Mouse (Mus musculus) mouse trophoblast stem cell (cell line): ENCODE measurements around the gene Atp6v1g2.

Source experiments
- in situ Hi-C, 2 experiments: fragments of 300-500 bp; cut with MseI, MboI; formaldehyde crosslinking; loops; 2 replicates in 1 of 2; 3 replicates in 1 of 2; pipeline ENCODE4 v1.15.1; 2025

The Atp6v1g2 gene

DNA sequence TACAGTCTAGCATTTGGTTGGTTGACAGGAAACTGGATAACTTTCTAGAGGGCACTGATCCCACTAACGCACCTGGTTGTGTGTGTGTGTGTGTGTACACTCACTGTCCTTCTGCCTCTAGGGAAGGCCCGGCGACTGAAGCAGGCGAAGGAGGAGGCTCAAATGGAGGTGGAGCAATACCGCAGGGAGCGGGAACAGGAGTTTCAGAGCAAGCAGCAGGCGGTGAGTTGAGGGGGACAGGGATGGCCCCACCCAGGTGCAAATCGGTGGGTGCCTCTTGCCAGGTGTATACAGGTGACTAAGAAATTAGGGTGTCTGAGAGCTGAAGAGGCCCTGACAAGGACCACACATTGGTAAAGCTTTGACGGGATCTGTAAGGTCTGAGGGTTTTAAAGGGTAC, 3.5 kb downstream of the Atp6v1g2 start:
- in situ Hi-C loops, result no loop called here

DNA sequence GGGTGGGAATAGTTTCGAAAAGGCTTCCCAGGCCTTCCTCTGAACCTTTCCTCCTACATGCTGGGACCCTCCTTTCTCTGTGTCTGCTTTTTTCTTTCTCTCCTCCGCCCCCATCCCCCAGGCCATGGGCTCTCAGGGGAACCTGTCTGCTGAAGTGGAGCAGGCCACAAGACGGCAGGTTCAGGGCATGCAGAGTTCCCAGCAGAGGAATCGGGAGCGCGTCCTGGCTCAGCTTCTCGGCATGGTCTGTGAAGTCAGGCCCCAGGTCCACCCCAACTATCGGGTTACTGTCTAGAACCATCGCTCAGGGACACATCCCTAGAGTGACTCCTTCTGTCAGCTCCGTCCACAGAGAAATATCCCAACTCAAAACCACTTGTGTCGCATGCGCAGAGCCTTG, 4.0 kb downstream of the Atp6v1g2 start:
- in situ Hi-C loops, result no loop called here

DNA sequence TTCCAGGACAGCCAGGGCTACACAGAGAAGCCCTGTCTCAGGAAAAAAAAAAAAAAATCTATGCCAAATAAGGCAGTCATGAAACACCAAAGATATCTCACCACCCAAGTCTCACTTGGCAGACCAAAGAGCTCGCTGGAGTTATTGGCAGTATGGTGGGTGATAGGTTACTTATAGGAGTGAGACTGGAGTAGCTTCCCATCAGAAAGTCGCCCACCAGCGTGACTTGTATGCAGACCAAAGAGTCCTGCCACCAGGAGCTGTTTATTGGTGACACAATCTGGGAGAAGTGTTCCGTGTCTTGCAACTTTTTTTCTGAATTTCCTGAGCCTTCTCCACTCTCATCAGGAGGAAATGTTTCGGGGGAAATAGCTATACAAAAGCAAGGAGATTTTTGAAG, 6.2 kb downstream of the Atp6v1g2 start:
- in situ Hi-C loops, result no loop called here

DNA sequence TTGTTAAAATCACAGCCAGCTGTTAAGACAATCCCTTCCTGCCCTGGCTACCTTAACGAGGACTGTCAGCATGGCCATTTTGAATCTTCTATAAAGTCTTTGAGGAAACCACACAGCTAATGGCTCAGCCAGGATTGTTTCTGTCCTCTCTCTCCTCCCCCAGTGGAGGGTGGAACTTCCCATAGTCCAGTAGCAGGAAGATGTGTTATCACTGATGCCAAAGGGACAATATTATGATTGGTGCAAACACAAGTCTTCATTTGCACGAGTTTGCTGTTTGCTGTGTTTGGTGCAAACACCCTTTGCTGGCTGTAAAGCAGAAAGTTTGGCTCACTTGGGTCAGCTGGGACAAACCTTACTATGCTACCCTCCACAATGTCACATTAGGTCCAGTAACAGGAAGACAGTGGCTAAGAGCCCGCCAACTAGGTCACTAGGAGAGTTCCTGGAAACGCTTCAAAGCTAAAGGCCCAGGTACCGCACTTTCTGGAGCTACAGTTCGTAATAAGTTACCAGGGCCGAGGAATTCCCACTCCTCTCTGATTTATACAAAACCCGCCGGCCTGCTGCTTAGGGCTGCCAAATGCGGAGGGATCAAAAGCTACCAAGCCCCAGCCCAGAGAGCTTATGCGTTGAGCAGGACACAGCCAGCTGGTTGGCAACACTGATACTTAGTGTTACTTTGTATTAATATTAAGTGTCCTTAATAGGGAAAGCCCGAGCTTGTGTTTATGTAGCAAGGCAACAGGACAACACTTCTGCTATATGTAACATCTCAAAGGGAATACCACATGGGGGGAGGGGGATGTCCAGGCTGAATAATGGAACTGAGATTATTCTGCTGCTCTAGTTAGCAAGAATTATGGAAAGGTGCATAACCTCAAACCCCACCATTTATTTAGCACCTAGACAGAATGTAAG, 7.2 kb downstream of the Atp6v1g2 start:
- in situ Hi-C loops, result no loop called here

DNA sequence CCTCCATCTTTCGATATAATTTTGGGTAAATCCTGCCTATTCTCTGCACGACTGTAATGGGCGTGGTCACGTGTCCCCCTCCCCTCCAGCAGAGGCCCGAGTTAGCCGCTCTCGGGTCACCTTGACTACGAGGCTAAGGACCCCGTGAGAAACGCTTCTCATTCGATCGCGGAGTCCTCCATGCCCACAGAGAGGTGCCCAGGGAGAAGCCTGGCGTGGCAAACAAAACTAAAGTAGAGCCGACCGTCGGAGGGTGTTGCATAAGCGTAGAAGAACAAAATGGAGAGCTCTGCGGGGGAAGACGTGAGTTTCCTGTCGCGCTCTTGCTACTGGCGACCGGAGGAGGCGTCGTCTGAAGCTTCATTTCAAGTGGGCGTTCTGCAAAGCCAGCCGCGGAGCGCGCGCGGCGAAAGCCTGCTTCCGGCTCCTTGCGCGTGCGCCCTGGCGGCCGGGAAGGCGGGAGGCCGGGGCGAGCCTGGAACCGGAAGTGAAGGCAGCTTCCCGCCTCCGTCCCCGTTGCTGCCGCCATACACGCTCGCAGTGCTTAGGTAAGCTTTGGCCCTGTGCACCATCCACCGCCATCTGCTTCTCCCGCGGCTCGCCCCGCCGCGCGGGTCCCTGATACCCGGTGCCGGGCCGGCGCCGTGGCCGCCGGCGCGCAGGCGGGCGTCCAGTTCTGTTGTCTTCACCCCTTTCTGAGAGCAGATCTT, 8.0 kb downstream of the Atp6v1g2 start, which contains the start of gene Ddx39b:
Gene Ddx39b (plus strand): TSS at position 442 of the 710 bp plus-strand sequence.
- in situ Hi-C loops, result no loop called here

DNA sequence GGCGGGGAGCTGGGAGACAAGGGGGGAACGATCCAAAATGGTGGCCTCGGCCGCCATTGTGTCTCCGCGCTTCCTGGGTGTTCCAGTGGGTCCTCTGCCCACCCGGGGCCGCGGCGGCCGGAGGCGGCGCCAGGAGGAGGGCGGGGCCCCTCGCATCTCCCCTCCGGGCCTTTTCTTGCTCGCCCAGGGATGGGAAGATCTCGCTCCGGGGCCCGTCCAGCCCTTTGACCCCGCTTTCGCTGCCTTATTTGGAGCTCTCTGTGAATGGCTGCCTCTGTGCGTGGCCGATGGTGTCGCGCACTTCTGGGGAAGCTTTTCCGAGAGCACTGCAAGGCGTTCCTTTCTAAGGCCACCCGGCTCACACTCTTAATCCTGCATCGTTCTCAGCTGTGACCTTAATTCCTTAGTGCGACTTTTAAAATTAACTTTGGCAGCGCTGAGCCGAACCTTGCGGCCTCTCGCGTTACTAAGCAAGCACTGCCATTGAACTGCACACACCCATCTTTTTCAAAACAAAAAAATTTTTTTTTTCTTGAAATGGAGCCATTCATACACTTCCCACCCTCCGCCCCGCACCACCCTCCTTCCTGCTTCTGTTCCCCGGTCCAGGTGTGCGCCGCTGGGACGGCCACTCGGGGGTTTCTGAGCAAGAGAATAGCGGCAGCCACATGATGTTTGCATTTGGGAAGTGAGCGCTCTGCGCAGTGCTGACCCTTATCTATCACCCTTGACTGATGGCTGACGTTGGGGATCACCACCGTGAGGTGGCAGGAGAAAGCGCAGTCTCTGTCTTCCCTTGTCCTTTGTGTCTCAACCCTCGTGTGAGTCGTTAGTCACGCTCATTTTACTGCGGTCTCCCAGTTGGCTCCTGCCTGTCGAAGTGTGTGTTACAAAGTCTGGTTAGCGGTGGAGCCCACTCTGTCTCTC, 8.8 kb downstream of the Atp6v1g2 start:
- in situ Hi-C loops, result no loop called here

DNA sequence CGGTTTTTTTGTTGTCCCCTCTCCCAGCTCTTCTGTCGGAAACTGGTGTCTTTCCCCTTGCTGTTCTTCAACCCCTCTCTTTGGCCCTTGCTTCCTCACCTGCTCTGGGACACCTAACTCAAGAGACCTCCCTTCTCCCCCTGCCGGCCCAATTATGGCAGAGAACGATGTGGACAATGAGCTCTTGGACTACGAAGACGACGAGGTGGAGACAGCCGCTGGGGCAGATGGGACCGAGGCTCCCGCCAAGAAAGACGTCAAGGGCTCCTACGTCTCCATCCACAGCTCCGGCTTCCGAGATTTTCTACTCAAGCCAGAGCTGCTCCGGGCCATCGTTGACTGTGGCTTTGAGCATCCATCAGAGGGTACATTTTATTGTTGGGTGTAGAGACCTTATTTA, 9.6 kb downstream of the Atp6v1g2 start:
- in situ Hi-C loops, result no loop called here

DNA sequence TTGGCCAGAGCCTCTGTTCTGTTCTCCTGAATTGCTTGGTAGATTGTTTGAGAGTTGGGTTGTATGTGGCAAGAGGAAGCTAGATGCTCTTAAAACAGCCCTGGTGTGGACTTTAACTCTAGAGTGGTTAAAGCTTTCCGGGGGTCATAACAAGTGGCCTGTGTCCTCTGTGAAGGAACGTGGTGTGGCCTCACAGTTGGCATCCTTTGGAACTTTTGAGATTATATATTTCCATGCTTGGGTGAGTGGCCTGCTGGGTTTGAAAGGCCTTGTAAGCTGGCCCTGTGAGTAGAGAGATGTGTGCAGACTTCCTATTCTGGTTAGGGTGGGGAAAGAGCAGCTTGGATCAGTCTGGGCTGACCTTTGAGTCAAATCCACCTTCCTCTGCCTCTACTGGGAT, 11.5 kb downstream of the Atp6v1g2 start:
- in situ Hi-C loops, result no loop called here

DNA sequence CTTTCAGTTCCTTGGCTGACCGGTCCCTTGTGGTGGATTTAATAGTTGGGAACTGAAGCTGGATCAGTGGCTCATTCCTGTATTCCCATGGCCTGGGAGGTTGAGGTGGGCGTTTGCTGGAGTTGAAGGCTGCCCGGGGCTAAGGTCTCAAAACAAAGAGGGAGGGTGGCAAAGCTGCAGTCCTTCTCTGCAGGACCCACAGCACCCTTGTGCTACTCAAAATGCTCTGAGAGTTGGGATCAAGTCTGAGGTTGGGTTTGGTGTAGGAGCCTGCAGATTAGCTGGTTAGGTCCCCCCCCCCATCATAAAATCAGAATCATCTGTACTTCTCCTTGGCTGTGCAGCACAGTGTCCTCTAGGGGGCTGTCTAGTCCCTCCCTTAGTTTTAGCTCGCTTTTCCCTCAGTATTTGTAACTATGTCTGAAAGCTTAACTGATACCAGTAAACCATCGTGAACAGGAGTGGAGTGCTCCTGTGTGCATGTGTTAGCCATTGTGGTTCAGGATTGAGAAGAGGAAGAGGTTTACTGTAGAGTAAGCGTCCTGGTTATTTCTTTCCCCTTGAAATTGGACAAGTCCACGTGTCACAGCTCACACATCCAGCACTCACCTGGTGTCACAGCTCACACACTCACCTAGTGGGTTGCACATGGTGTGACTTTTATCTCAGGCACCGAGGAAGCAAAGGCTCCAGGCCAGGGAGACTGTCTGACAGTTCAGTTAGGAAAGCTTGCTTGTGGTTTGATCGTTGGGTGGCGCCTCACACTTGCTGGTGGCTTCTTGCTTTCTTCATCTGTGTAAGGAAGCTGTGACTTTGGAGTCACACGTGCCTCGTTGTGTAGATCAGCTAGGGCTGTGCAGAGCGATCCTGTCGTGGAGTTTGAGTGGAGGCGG, 12.5 kb downstream of the Atp6v1g2 start:
- in situ Hi-C loops, result no loop called here

DNA sequence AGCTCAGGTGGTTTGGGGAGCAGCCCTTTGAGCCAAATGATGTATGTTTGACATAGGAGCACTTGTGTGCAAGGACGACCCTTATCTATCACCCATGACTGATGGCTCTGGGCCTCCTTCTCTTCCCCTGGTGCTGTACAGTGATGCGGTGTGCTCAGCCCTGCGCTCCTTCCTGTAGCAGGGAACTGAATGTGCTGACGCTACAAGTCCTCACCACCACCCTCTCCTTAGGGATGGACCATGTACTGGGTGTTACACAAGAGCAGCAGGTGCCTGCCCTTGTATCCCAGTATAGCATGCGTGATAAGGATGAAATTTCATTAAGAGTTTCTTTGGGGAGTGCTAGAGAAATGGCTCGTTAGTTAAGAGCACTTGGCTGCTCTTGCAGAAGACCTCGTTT, 13.7 kb downstream of the Atp6v1g2 start:
- in situ Hi-C loops, result no loop called here

DNA sequence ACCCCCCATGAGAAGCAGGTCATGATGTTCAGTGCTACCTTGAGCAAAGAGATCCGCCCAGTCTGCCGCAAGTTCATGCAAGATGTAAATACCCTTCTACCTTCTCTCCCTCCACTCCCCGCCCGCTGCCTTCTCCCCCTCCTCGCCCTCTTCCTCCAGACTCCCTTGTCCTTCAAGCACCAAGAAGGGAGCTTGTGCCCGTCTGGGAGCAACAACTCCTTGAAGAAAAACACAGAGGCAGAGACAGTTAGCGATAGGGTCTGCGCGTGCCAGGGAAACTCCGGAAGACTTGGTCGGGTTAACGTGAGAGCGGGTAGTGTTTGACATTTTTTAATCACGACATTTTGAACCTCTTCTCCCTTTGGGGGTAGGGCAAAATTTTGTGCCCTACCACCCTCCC, 15.5 kb downstream of the Atp6v1g2 start:
- in situ Hi-C loops, result no loop called here

DNA sequence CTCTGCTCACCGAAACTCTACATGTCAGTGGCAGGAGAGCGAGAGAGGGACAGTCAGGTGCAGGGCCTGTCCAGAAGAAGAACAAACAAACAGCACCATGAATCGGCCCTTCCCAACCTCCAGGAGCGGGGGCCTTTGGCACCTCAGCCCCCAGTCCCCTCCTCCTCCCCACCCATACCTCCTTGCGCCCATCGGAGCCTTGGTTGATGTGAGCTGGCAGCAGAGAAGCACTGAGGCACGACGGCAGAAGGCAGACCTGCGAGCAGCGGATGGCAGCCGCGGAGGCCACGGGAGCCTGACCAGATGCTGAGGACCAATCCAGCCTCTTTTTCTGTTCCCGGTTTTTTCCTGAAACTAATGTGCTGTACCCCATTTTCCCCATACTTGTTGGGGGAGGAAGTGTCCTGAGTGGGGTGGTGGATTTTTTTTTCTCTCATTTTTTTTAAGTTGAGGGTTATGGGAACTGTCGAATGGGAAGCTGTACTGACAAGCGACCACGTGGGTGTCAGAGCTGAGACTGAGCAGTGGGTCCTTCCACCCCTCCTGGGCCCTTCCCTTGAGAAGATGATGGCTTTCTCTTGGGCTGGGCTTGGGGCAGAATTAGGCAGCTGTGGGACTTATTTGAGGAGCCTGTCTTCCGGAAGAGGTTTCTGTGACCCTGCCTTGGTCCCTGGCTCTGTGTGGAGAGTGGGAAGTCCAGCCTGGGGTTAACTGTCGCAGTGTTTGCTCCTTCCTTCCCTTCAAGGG, 16.2 kb downstream of the Atp6v1g2 start:
- in situ Hi-C loops, result loop anchor here in 1 of 2 experiments (5.0 kb wide), 1 partner anchor 43 kb away; no protein-coding TSS in a partner anchor

DNA sequence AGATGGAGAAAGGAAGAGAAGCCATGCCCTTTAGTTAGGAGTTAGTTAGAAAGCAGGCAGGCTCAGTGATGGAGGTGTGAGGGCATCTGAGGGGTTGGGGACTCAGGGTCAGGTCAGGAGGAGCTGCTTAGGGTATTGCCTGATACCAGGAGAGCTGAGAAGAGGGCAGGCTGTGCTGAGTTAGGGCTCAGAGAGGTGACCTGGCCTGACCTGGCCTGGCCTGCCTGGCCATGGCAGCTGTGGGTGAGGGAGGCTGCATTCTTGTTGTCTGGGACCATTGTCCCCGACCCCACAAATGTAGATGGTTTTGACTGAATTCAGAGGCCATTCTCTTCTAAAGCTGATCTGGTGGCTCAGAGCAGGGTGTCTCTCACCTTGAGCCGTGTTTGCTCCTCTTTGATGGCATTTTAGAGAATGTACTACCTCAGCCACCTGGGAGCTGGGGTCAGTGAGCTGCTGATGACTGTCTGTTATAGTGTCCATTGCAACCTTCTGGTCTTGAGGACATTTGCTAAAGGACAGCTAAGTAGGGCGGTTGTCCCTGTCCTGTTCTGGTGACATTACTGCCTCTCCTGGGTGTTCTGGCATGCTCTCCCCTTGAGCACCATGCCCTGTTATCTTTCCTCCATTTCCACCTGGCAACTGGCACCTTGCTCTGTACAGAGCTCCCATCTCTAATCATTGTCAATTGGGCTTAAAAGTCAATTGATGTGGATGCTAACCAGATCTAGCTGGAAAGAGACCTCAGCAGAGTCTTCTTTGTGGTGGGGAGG, 17.1 kb downstream of the Atp6v1g2 start:
- in situ Hi-C loops, result loop anchor here in 1 of 2 experiments (5.0 kb wide), 1 partner anchor 42 kb away; no protein-coding TSS in a partner anchor

DNA sequence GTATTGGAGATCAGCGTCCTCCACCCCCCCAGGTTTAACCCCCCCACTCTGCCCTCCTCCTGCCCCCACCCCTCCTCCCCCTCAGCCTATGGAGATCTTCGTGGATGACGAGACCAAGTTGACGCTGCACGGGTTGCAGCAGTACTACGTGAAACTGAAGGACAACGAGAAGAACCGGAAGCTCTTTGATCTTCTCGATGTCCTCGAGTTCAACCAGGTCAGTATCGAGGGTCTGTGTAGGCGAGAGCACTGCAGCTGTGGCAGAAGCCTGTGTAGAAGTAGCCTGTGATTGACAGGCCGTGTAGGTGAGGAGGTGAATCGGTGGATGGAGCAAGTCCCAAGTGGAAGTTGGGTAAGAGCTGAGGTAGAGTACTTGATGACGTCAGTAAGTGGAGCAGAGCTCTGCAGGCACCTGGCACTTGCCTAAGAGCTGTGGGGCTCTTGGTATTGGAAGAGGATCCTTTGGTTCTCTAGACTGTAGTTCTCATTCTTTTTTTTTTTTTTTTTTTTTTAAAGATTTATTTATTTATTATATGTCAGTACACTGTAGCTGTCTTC, 17.8 kb downstream of the Atp6v1g2 start:
- in situ Hi-C loops, result loop anchor here in 1 of 2 experiments (5.0 kb wide), 1 partner anchor 41 kb away; no protein-coding TSS in a partner anchor

DNA sequence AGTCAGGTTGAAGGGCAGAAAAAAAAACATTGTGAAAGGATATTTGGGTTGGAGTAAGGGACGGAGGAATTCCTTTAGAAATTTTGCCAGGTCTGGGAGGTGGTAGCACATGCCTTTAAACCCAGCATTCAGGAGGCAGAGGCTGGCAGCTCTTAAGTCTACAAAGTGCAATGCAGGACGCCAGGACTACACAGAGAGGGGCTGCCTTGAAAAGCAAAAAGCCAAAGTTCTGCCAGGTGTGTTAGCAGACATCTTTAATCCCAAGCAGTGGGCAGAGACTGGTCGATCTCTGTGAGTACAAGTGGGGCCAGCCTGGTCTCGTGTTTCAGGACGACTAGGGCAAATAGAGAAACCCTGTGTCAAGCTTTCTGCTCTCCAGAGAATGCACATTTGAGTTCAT, 18.5 kb downstream of the Atp6v1g2 start:
- in situ Hi-C loops, result loop anchor here in 1 of 2 experiments (5.0 kb wide), 1 partner anchor 40 kb away; no protein-coding TSS in a partner anchor

DNA sequence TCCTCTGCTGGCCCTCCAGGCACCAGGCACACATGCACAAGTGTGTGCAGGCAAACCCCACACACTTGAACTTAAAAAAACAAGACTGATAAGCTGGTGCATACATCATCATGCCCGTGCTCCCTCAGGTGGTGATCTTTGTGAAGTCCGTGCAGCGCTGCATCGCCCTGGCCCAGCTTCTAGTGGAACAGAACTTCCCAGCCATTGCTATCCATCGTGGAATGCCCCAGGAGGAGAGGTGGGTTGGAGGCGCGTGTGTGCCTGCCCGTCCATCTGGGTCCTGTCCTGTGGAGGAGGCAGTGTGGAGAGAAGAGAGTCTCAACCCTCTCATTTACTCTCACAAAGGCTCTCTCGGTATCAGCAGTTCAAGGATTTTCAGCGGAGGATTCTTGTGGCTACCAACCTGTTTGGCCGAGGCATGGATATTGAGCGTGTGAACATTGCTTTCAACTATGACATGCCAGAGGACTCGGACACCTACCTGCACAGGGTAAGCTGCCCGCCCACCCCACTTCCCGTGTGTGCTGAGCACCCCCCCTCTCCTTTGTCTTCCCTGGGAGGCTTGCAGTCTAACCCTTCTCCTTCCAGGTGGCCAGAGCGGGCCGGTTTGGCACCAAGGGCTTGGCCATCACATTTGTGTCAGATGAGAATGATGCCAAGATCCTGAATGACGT, 19.3 kb downstream of the Atp6v1g2 start:
- in situ Hi-C loops, result loop anchor here in 1 of 2 experiments (5.0 kb wide), 1 partner anchor 40 kb away; no protein-coding TSS in a partner anchor

DNA sequence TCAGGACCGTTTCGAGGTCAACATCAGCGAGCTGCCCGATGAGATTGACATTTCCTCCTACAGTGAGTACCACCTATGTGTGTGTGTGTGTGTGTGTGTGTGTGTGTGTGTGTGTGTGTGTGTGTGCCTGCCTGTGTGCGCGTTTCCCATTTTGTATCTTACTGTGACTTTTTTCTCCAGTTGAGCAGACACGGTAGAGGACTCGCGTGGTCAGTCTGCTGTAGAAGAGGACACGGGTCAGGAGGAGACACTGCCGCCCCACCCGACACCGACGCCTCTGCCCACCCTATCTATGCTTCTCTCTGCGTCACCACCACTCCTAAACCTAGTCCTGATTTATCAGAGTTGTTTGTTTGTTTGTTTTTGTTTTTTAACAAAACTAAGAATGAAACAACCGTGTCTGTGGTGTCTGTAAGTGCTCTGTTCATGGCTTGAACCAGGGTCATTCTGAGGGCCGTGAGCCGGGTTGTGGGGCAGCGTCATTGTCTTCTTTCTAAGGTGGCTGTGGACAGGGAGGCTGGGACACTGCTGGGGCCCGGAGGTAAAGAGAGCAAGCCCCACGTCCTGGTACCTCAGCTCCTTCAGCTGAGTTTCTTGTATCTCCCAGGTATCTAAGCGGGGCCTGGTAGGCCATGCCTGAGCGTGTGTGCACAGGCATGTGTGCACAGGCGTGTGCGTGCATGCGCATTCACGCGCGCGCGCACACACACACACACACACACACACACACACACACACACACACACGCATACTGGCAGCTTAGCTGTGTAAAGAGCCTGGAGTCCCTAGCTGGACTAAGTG, 20.0 kb downstream of the Atp6v1g2 start:
- in situ Hi-C loops, result loop anchor here in 1 of 2 experiments (5.0 kb wide), 1 partner anchor 39 kb away; no protein-coding TSS in a partner anchor
